Mouse (Mus musculus) left cerebral cortex, postnatal 4 days (tissue): ENCODE results near the gene Adgrf4. TPM values are rescaled to one million over a fixed set of nuclear protein-coding genes. Genes with fewer than 3 reads are reported as not detected.
A peak's percentile ranks its signal among the peaks of the same experiment; 100 is the strongest.

Experiments used
- DNase-seq: peaks from one replicate; pipeline ENCODE4 v3.0.0-alpha.2; 2022
- intact Hi-C: fragments of 180-260 bp; cut with DNase I; formaldehyde crosslinking; loops from one replicate; pipeline ENCODE4 v1.15.1; 2025
- total RNA-seq, 2 experiments: library from RNA; stranded (reverse); gene quantifications; 2 replicates each; pipeline ENCODE4 v1.2.3; 2021

Gene Adgrf4
- under 1 TPM; 0.36 to 0.56 TPM for total RNA-seq

- intact Hi-C loops, result no loop called here
- no peak for DNase-seq
Measured at GRCm38 (mm10) chr17:42692136-42692535, at the start of gene Adgrf4. TSS of gene Adgrf4 (minus strand) at chr17:42692284.

GRCm38 (mm10) chr17:42741801-42742217, 49.7 kb upstream of the Adgrf4 start, which contains the start of gene Adgrf2:
TSS of gene Adgrf2 (minus strand) at chr17:42742179.
- intact Hi-C loops, result no loop called here
- DNase-seq, result no peak

- no peak for DNase-seq
- intact Hi-C loops, result no loop called here
Measured at GRCm38 (mm10) chr17:42738794-42739193, 46.7 kb upstream of the Adgrf4 start.

- DNase-seq, result no peak
- intact Hi-C loops, result no loop called here
Measured at GRCm38 (mm10) chr17:42717161-42717560, 25.1 kb upstream of the Adgrf4 start.

- intact Hi-C loops, result no loop called here
Measured at GRCm38 (mm10) chr17:42714991-42715390, 22.9 kb upstream of the Adgrf4 start.

GRCm38 (mm10) chr17:42710717-42711116, 18.6 kb upstream of the Adgrf4 start:
- DNase-seq, result no peak
- intact Hi-C loops, result no loop called here

More at GRCm38 (mm10) chr17:42714991-42715390, 22.9 kb upstream of the Adgrf4 start:
- DNase-seq, result no peak

- DNase-seq, result no peak
- intact Hi-C loops, result no loop called here
Measured at GRCm38 (mm10) chr17:42705611-42706010, 13.5 kb upstream of the Adgrf4 start.

GRCm38 (mm10) chr17:42702198-42702597, 10.1 kb upstream of the Adgrf4 start:
- intact Hi-C loops, result no loop called here
- DNase-seq, result no peak

GRCm38 (mm10) chr17:42694730-42695129, 2.6 kb upstream of the Adgrf4 start:
- DNase-seq, result peak; percentile 11
- intact Hi-C loops, result no loop called here

GRCm38 (mm10) chr17:42690531-42690930, 1.6 kb downstream of the Adgrf4 start:
- DNase-seq, result no peak
- intact Hi-C loops, result no loop called here

- intact Hi-C loops, result no loop called here
- DNase-seq, result peak; percentile 29
Measured at GRCm38 (mm10) chr17:42658634-42659422, 33.3 kb downstream of the Adgrf4 start.

- intact Hi-C loops, result no loop called here
- DNase-seq, result no peak
Measured at GRCm38 (mm10) chr17:42643416-42643815, 48.7 kb downstream of the Adgrf4 start.

GRCm38 (mm10) chr17:42630206-42630605, 61.9 kb downstream of the Adgrf4 start:
- intact Hi-C loops, result no loop called here
- no peak for DNase-seq

- intact Hi-C loops, result loop anchor here (10.0 kb wide), 1 partner anchor 332 kb away; no protein-coding TSS in a partner anchor
- peak; percentile 4 for DNase-seq
Measured at GRCm38 (mm10) chr17:42613043-42613737, 78.9 kb downstream of the Adgrf4 start.

GRCm38 (mm10) chr17:42611295-42611694, 80.8 kb downstream of the Adgrf4 start, which contains the start of gene Opn5:
TSS of gene Opn5 (minus strand) at chr17:42611395.
- intact Hi-C loops, result loop anchor here (10.0 kb wide), 1 partner anchor 334 kb away; no protein-coding TSS in a partner anchor
- no peak for DNase-seq

GRCm38 (mm10) chr17:42608270-42608669, 83.8 kb downstream of the Adgrf4 start:
- intact Hi-C loops, result loop anchor here (10.0 kb wide), 1 partner anchor 293 kb away; the partner anchor contains the start of gene Ptchd4
- no peak for DNase-seq

Other genes starting within 250 kb of the Adgrf4 start
- gene Opn5, start 80.9 kb downstream of the Adgrf4 start, total RNA-seq, result not detected
- under 1 TPM; 0.36 to 0.44 TPM for gene Adgrf2, start 49.9 kb upstream of the Adgrf4 start, total RNA-seq
- 10 to 100 TPM; 22.7 to 24.9 TPM for gene Cd2ap, start 184.4 kb upstream of the Adgrf4 start, total RNA-seq